Mouse (Mus musculus): Measurements from ENCODE around the gene Phgdh. TPM values are rescaled to one million over a fixed set of nuclear protein-coding genes. Genes with fewer than 3 reads are reported as not detected.

The Phgdh gene
- polyA plus RNA-seq, 1 experiment from 2014 or later = 156 TPM

DNA sequence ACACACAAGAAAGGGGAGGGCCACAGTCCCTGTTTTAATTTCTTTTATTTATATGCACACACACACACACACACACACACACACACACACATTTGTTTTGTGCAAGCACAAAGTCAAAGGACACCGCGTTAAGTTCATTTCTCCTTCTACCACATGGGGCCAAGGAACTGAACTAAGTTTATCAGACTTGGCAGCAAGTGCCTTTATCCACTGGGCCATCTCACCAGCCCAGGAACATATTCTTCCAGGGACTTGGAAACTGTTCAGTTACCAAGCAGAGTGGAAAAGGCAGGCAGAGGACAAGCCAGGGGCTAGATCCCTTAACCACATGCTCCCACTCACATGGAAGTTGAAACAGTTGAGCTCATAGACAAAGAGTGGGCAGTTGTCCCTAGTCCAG lies 29.0 kb upstream of the Phgdh start:
- Histone ChIP-seq H3K4me2 (no peak overlapping the region), H3K36me3 (no peaks in the 10 kb centered on the region), H3K4me1 (no peaks in the 10 kb centered on the region), H3K9me3 (replicated peaks) (no peaks in the 10 kb centered on the region), H3K4me3 (replicated peaks) (no peak overlapping the region), H3K9ac (replicated peaks) (no peak overlapping the region), H3K27me3 (replicated peaks) (no peaks in the 10 kb centered on the region), H3K27ac (replicated peaks) (no peak overlapping the region)
- ATAC-seq (ENCODE audit: low FRiP score) = no peak
- WGBS = 83% methylated on average over 2 of the region's 2 CpGs

DNA sequence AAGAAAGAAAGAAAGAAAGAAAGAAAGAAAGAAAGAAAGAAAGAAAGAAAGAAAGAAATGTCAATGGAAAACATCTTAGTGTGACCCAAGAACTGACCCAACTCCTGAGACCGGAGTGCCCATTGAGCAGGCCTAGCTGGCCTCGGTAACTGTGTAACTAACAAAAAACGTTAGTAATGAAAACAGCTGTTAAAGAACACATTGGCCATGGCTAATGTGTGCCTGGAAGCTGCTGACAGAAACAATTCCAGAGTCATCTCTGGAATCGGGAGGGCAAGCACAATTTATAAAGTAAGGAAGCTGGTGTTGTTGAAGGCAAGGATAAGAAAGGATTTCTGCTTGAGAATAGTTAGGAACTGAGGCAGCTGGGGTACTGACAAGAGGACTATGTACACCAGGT lies 28.5 kb upstream of the Phgdh start:
- ATAC-seq (ENCODE audit: low FRiP score) = no peak

DNA sequence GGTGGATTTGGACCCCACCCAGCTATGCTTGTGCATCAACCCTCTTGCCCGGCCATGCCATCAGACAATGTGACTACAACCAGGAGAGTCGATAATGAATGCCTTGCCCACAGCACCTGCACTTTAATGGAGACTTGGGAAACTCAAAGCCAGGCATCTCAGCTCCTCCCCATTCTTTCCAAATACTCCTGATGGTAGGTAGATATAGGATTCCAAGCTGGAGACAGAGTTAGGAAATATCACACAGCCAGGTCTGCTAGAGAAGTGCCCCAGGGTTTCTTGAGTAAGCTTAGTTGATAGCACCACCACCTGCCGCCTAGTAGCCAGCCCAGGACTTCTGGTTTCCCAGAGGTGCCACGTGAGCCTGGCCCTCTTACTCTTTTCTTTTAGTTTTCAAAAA lies 27.0 kb upstream of the Phgdh start:
- ATAC-seq (ENCODE audit: low FRiP score) = no peak
- H3K9ac ChIP-seq (replicated peaks) = no peak overlapping the region

More for the DNA sequence above, 28.5 kb upstream of the Phgdh start:
- no peaks in the 10 kb centered on the region for H3K4me1 ChIP-seq
- no peak overlapping the region for H3K27ac ChIP-seq (replicated peaks)
- H3K27me3 ChIP-seq (replicated peaks) = no peaks in the 10 kb centered on the region
- WGBS = 70% methylated on average over 4 of the region's 4 CpGs
- H3K9me3 ChIP-seq (replicated peaks) = no peaks in the 10 kb centered on the region
- no peak overlapping the region for H3K9ac ChIP-seq (replicated peaks)
- H3K4me3 ChIP-seq (replicated peaks) = no peak overlapping the region
- no peaks in the 10 kb centered on the region for H3K36me3 ChIP-seq
- no peak overlapping the region for H3K4me2 ChIP-seq

DNA sequence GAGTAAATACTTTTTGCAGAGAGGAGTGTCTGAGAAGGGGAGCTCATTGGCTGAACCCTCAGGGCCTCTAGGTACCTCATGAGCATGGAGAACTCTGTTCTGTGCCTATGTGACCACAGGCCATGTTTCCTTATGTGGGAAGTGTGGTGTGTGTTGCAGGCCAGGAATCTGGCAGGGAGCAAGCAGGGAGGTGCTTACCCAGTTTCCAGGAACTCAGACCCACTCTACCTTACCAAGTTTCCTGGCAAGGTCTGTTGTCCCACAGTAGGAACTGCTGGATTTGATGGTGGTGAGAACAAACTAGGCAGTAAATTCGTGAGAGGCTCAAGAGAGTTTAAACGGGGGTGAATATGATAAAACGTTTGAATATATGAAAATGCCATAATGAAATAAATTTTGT lies 26.3 kb upstream of the Phgdh start:
- H3K27me3 ChIP-seq (replicated peaks) = no peaks in the 10 kb centered on the region
- H3K36me3 ChIP-seq = no peaks in the 10 kb centered on the region
- 82% methylated on average over 3 of the region's 3 CpGs for WGBS
- no peak overlapping the region for H3K4me3 ChIP-seq (replicated peaks)
- no peak overlapping the region for H3K4me2 ChIP-seq
- no peak overlapping the region for H3K27ac ChIP-seq (replicated peaks)
- no peaks in the 10 kb centered on the region for H3K9me3 ChIP-seq (replicated peaks)
- H3K4me1 ChIP-seq = no peaks in the 10 kb centered on the region
- no peak overlapping the region for H3K9ac ChIP-seq (replicated peaks)
- ATAC-seq (ENCODE audit: low FRiP score) = no peak

More for the DNA sequence above, 27.0 kb upstream of the Phgdh start:
- Histone ChIP-seq H3K27me3 (replicated peaks) (no peaks in the 10 kb centered on the region), H3K4me1 (no peaks in the 10 kb centered on the region), H3K4me2 (no peak overlapping the region), H3K27ac (replicated peaks) (no peak overlapping the region), H3K36me3 (no peaks in the 10 kb centered on the region), H3K4me3 (replicated peaks) (no peak overlapping the region), H3K9me3 (replicated peaks) (no peaks in the 10 kb centered on the region)
- 88% methylated on average over 4 of the region's 4 CpGs for WGBS

DNA sequence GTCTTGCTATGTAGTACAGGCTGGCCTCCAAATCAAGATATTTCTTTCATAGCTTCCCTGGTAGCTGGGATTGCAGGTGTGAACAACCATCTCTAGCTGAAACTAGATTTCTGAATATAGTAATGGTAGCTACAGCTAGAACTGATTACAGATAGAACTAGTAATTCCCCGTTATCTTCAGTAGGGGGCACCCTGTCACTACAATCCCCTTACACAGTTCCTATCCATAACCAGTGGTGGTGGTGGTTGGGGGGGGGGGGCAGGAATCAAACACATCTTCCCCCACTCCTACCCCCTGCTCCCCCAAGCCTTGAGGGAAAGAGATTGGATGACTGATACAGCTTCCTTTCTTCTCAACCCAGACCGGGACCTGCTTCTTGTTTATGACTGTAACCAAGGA lies 23.0 kb upstream of the Phgdh start:
- WGBS = 31% methylated on average over 2 of the region's 2 CpGs
- no peak for ATAC-seq (ENCODE audit: low FRiP score)
- no peaks in the 10 kb centered on the region for H3K36me3 ChIP-seq

DNA sequence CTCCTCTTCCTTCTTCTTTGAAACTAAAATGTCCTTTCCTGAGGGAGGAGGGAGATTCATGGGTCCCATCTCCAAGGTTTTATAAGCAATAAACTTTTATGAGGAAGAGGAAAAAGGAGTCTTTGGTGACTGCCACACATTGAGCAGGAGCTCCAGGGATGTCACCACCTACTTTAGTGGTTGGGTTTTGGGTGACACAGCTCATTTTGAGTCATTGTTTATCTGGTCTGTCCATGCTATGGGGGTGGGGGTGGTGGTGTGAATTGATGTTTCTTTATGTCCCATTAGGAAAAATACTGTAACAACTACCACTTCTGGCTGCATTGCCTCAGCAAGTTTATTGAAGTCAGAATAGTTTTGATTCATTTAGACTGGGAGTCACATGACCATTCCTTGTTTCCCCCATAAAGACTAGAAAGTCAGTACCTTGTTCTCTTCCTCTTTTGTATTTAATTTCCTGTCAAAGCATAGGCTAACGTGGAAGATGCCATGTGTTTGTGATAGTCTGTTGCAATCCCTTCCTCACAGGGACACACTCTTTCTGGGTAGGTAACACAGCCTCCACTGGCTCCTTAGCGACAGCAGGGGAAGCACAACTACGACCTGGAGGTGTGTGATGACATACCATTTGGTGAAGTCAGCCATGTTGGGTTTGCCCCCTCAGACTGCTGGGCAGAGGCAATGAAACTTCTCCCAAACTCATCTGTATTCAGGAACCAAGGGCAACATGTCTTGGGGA lies 17.0 kb upstream of the Phgdh start:
- Histone ChIP-seq H3K9me3 (replicated peaks) (no peaks in the 10 kb centered on the region), H3K27me3 (replicated peaks) (no peaks in the 10 kb centered on the region), H3K4me3 (replicated peaks) (no peak overlapping the region), H3K9ac (replicated peaks) (no peak overlapping the region), H3K4me2 (no peak overlapping the region), H3K36me3 (no peaks in the 10 kb centered on the region), H3K27ac (replicated peaks) (no peak overlapping the region), H3K4me1 (no peaks in the 10 kb centered on the region)
- ATAC-seq (ENCODE audit: low FRiP score) = no peak
- WGBS = 76% methylated on average over 3 of the region's 3 CpGs

More for the DNA sequence above, 23.0 kb upstream of the Phgdh start:
- H3K4me2 ChIP-seq = no peak overlapping the region
- no peaks in the 10 kb centered on the region for H3K27me3 ChIP-seq (replicated peaks)
- no peak overlapping the region for H3K27ac ChIP-seq (replicated peaks)
- no peak overlapping the region for H3K9ac ChIP-seq (replicated peaks)
- no peak overlapping the region for H3K4me3 ChIP-seq (replicated peaks)
- H3K9me3 ChIP-seq (replicated peaks) = no peaks in the 10 kb centered on the region
- no peaks in the 10 kb centered on the region for H3K4me1 ChIP-seq

DNA sequence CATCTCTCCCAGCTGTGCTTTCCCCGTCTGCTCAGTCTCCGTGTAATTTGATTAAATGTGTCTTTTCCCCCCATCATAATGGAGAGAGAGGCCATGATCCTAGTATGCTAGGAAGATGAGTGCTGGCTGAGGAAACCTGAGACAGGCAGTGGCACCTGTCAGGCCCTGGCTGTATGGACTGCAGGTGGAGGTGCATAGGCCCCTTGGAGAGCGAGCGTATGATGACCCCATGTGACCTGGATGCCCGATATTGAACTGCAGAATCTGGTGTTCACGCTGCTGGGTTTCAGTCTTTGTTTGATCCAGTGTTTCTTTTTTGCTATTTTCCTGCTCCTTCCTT lies 16.2 kb upstream of the Phgdh start:
- no peaks in the 10 kb centered on the region for H3K4me1 ChIP-seq
- WGBS = 60% methylated on average over 6 of the region's 6 CpGs
- no peaks in the 10 kb centered on the region for H3K9me3 ChIP-seq (replicated peaks)
- H3K36me3 ChIP-seq = no peaks in the 10 kb centered on the region
- no peak overlapping the region for H3K27ac ChIP-seq (replicated peaks)
- H3K27me3 ChIP-seq (replicated peaks) = no peaks in the 10 kb centered on the region
- ATAC-seq (ENCODE audit: low FRiP score) = 0 out of 2 replicates have a peak, but pooled peaks have one; percentile 13
- H3K4me3 ChIP-seq (replicated peaks) = no peak overlapping the region
- no peak overlapping the region for H3K4me2 ChIP-seq
- H3K9ac ChIP-seq (replicated peaks) = no peak overlapping the region

DNA sequence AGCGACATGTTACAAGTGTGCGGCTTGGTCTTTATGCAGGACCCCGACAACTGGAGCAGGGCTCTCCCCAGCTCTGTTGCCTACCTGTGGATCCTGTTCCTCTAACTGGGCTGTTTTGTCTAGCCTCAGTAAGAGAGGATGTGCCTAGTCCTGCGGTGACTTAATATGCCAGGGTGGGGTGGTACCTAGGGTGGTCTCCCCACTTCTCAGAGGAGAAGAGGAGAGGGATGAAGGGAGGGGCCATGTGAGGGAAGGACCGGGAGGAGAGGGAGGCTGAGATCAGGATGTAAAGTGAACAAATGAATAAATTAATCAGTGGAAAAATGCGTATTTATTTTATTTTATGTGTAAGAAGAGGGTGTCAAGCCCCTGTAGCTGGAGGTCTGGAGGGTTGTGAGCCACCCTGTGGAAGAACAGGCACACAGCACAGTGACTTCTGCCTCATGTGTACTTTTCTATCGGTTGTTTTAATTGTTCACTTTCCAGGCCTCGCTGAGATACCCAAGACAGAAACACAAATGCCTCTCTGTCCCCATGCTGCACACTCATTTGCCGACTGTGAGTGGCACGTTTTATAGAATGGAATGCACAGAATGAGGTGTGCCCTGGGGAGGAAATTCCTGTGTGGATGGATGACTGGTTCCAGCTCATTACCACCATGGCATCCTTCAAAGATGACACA lies 15.7 kb upstream of the Phgdh start:
- 60% methylated on average over 10 of the region's 10 CpGs for WGBS
- H3K4me2 ChIP-seq = no peak overlapping the region
- peak; percentile 66 for ATAC-seq (ENCODE audit: low FRiP score)
- no peaks in the 10 kb centered on the region for H3K27me3 ChIP-seq (replicated peaks)
- no peak overlapping the region for H3K4me3 ChIP-seq (replicated peaks)
- no peaks in the 10 kb centered on the region for H3K9me3 ChIP-seq (replicated peaks)
- no peaks in the 10 kb centered on the region for H3K4me1 ChIP-seq
- H3K27ac ChIP-seq (replicated peaks) = no peak overlapping the region
- no peaks in the 10 kb centered on the region for H3K36me3 ChIP-seq
- H3K9ac ChIP-seq (replicated peaks) = no peak overlapping the region

DNA sequence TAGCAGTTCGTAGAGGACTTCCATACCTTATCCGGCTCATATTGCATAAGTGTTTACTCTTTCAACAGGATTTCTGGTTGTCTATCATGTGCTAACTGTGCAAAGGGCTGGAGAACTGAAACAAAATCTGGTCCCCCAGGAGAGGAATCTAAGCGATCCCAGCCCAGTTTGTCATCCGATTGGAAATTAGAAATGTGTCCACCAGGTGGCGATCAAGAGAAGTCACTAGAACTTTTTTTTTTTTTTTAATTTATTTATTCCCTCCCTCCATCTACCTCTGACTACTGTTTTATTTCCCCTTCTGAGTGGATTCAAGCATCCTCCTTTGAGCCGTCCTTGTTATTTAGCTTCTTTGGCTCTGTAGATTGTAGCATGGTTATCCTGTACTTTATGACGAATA lies 14.1 kb upstream of the Phgdh start:
- 0 out of 2 replicates have a peak, but pooled peaks cover 2% of the 10 kb centered on the region for H3K4me1 ChIP-seq
- H3K4me2 ChIP-seq = no peak overlapping the region
- no peaks in the 10 kb centered on the region for H3K36me3 ChIP-seq
- no peak for ATAC-seq (ENCODE audit: low FRiP score)
- WGBS = 35% methylated on average over 7 of the region's 7 CpGs
- H3K9me3 ChIP-seq (replicated peaks) = no peaks in the 10 kb centered on the region
- no peak overlapping the region for H3K4me3 ChIP-seq (replicated peaks)
- H3K27ac ChIP-seq (replicated peaks) = no peak overlapping the region
- no peaks in the 10 kb centered on the region for H3K27me3 ChIP-seq (replicated peaks)
- H3K9ac ChIP-seq (replicated peaks) = no peak overlapping the region

DNA sequence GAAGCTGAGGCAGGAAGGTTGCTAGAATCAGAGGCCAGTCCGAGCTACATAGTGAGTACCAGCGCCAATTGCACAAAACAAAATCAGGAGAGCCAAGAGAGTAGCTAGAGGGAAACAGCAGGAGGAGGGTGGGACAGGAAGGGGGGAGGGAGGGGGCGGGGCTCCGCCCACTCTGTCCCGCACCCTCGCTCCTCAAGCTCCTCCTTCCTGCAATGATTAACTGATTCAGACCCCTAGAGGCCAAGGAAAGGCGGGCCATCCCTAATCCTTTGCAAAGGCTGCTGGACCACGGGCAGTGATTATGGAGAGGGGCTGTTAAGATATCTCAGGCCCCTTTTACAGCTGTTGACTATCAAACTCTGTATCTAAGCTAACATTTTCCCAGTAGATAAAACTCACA lies 8.9 kb upstream of the Phgdh start:
- H3K27ac ChIP-seq (replicated peaks) = no peak overlapping the region
- 0 out of 2 replicates have a peak, but pooled peaks cover 2% of the 10 kb centered on the region for H3K4me1 ChIP-seq
- no peak overlapping the region for H3K9ac ChIP-seq (replicated peaks)
- no peak overlapping the region for H3K4me3 ChIP-seq (replicated peaks)
- no peaks in the 10 kb centered on the region for H3K36me3 ChIP-seq
- H3K9me3 ChIP-seq (replicated peaks) = no peaks in the 10 kb centered on the region
- WGBS = 29% methylated on average over 8 of the region's 8 CpGs
- no peaks in the 10 kb centered on the region for H3K27me3 ChIP-seq (replicated peaks)
- no peak overlapping the region for H3K4me2 ChIP-seq
- ATAC-seq (ENCODE audit: low FRiP score) = no peak

DNA sequence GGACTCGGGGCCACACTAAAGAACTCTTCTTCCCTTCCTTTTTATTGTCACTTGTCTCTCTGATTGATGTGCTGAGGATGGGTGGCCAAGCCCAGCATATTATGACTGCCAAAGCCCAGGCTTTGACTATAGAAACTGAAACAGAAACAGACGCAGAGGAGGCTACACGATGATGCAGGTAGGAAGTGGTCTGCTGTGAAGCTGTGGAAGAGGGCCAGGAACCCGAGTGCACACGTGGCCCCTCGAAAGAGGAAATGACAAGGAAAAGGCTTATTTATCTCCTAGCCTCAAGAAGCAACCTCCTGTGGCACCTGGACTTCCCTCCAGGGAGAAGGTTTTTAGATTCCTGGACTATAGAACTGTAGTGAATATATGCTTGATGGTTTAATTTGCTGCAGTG lies 8.3 kb upstream of the Phgdh start:
- H3K4me3 ChIP-seq (replicated peaks) = no peak overlapping the region
- H3K4me1 ChIP-seq = 0 out of 2 replicates have a peak, but pooled peaks cover 2% of the 10 kb centered on the region
- H3K27me3 ChIP-seq (replicated peaks) = no peaks in the 10 kb centered on the region
- H3K4me2 ChIP-seq = no peak overlapping the region
- no peaks in the 10 kb centered on the region for H3K36me3 ChIP-seq
- no peaks in the 10 kb centered on the region for H3K9me3 ChIP-seq (replicated peaks)
- no peak overlapping the region for H3K27ac ChIP-seq (replicated peaks)
- no peak overlapping the region for H3K9ac ChIP-seq (replicated peaks)
- ATAC-seq (ENCODE audit: low FRiP score) = no peak
- WGBS = 82% methylated on average over 6 of the region's 6 CpGs

DNA sequence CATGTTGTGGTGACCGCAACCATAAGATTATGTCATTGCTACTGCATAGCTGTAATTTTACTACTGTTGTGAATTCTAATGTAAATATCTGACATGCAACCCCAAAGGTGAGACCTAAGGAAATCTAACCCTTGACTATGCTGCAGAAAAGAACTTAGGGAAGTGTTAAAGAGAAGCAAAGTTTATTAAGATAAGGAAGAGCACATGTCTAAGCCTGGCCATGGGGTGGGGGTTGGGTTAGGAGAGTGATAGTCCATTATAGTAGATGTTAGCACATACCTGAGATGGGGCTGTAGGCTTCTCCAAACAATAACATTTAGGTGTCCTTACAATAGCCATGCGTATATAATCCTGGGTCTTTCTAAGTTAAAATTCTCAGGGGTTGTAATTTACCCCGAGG lies 3.4 kb upstream of the Phgdh start:
- ATAC-seq (ENCODE audit: low FRiP score) = no peak
- H3K27me3 ChIP-seq (replicated peaks) = no peaks in the 10 kb centered on the region
- H3K4me1 ChIP-seq = peaks cover 16% of the 10 kb centered on the region
- no peak overlapping the region for H3K4me3 ChIP-seq (replicated peaks)
- no peak overlapping the region for H3K4me2 ChIP-seq
- no peaks in the 10 kb centered on the region for H3K9me3 ChIP-seq (replicated peaks)
- H3K9ac ChIP-seq (replicated peaks) = no peak overlapping the region
- no peaks in the 10 kb centered on the region for H3K36me3 ChIP-seq
- 86% methylated on average over 3 of the region's 3 CpGs for WGBS
- H3K27ac ChIP-seq (replicated peaks) = no peak overlapping the region
